Mouse (Mus musculus): ENCODE results near the gene Zfp524. TPM values are rescaled to one million over a fixed set of nuclear protein-coding genes. Genes with fewer than 3 reads are reported as not detected.

Zfp524 gene
- total RNA-seq, 1 experiment from 2014 or later, result 7.4 TPM

- peak; percentile 24; the same call in 1 of the 2 replicates for ATAC-seq (replicated peaks; ENCODE audit: low read depth, poor library complexity, severe bottlenecking)
Measured at GRCm38 (mm10) chr7:5044981-5045380, 30.8 kb downstream of the Zfp524 start.

DNA sequence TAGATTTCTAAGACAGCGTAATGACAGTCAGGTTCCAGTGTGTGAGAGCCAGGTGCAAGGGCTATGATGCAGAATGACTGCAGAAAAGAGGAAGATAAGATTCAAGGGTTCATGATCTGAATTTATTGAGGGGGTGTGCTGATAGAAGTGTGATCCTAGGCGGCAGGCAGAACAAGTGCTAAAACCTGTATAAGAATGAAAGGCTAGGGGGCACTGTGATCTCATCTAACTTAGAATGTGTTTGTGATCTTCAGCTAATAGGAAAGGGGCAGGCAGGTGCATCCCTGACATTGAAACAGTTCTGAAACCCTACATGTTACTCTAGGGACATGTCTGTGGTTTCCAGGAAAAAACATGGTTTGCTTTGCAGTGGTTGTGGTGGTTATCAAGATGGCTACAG, 31.9 kb downstream of the Zfp524 start:
- no peak for ATAC-seq (replicated peaks; ENCODE audit: low read depth, poor library complexity, severe bottlenecking)

DNA sequence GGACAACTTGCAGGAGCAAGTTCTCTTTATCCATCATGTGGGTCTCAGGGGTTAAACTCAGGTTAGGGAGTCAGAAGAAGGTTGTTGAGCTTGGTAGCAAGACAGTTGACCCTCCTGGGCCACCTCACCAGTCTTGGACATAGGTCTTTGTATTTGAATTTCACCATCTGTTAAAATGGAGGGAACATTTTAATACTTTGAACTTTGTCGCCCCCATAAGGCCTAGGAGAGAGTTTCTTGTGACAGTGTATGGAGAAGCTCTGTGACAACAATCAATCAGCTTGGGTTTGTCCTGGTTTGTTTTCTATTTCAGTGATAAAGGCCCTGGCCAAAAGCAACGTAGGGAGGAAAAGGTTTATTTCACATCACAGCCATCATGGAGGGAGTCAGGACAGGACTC, 33.1 kb downstream of the Zfp524 start:
- ATAC-seq (replicated peaks; ENCODE audit: low read depth, poor library complexity, severe bottlenecking), result peak; percentile 63

GRCm38 (mm10) chr7:5051193-5052192, 37.3 kb downstream of the Zfp524 start, which contains the start of gene Zfp580:
Zfp580 (plus strand) TSS chr7:5051538.
- ATAC-seq (replicated peaks; ENCODE audit: low read depth, poor library complexity, severe bottlenecking), result peak; percentile 62

GRCm38 (mm10) chr7:5052438-5052837, 38.2 kb downstream of the Zfp524 start:
- no peak for ATAC-seq (replicated peaks; ENCODE audit: low read depth, poor library complexity, severe bottlenecking)

- no peak for ATAC-seq (replicated peaks; ENCODE audit: low read depth, poor library complexity, severe bottlenecking)
Measured at GRCm38 (mm10) chr7:5052931-5053343, 38.7 kb downstream of the Zfp524 start.

- ATAC-seq (replicated peaks; ENCODE audit: low read depth, poor library complexity, severe bottlenecking), result 0 out of 2 replicates have a peak, but pooled peaks have one; percentile 9
Measured at GRCm38 (mm10) chr7:5053456-5054179, 39.4 kb downstream of the Zfp524 start.

DNA sequence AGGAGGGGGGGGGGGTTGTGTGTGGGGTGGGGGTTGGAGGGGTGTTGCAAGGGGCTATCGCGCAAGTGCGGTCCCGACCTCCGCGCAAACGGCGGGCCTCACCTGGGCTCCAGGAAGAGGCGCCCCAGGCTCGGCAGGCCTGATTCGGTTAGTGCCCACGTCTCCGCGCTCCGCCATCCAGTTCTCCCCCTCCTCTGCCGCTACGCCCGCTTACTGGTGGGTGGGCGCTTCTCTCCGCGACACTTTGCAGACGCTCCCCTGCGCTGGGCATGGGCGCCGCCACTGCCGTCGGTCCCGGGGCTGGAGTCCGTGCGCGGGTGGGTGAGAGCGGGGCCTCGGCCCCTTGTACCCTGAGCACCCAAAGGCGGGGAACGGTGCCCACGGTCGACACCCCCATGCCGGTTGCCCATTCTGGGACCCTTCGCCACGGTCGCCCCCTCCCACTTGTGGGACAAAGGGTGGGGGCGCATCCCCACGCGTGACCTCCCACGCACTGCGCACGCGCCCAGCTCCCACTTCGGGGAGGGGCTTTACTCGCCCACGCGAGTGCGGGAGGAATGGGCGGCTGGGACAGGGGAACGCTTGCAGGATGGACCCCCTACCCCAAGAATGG, 42.5 kb downstream of the Zfp524 start:
- ATAC-seq (replicated peaks; ENCODE audit: low read depth, poor library complexity, severe bottlenecking), result no peak

DNA sequence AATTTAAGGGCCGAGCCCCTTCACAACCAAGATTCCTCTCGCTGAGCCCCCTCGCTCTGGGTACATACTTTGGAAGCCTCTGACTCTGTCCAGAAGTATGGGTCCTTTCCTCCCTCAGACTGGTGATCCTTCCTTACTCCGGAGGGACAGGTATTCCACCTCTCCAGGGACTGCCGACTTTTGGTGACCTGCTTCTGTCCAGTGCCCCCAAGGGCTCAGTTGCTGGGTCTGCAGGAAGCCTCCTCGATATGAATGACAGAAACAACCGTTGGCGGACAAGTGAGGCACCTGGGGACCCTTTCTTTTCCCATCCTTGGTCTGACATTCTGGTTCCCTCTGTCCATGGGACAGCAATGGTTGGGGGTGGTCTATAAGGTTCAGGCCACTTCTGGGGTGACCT, 43.2 kb downstream of the Zfp524 start:
- ATAC-seq (replicated peaks; ENCODE audit: low read depth, poor library complexity, severe bottlenecking), result no peak

- ATAC-seq (replicated peaks; ENCODE audit: low read depth, poor library complexity, severe bottlenecking), result 0 out of 2 replicates have a peak, but pooled peaks have one; percentile 11
Measured at GRCm38 (mm10) chr7:5057804-5058203, 43.6 kb downstream of the Zfp524 start.

DNA sequence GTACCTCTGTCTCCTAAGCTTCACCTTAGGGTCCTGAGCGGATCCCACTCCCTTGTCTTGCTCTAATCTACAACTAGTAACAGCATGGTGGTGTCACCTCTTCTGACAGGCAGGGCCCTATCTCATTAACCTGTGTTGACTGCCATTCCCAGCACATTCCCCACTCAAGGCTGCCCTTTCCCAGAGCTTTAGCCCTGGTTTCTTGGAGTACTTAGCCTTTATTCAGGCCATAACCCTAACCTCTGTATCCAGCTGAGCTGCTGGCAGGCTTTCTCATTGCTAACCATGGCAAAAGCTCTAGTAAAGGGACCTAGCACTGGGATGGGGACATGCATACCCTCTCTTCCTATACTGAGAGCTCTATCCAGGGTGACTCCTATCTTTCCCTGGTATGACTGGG, 44.4 kb downstream of the Zfp524 start:
- no peak for ATAC-seq (replicated peaks; ENCODE audit: low read depth, poor library complexity, severe bottlenecking)

GRCm38 (mm10) chr7:5059421-5059820, 45.2 kb downstream of the Zfp524 start:
- ATAC-seq (replicated peaks; ENCODE audit: low read depth, poor library complexity, severe bottlenecking), result no peak

- peak; percentile 27; the same call in 1 of the 2 replicates for ATAC-seq (replicated peaks; ENCODE audit: low read depth, poor library complexity, severe bottlenecking)
Measured at GRCm38 (mm10) chr7:5060239-5060731, 46.1 kb downstream of the Zfp524 start.

GRCm38 (mm10) chr7:5060944-5061773, 46.9 kb downstream of the Zfp524 start:
- ATAC-seq (replicated peaks; ENCODE audit: low read depth, poor library complexity, severe bottlenecking), result peak; percentile 63

- ATAC-seq (replicated peaks; ENCODE audit: low read depth, poor library complexity, severe bottlenecking), result peak; percentile 23
Measured at GRCm38 (mm10) chr7:5061774-5062359, 47.7 kb downstream of the Zfp524 start, which contains the start of gene U2af2. U2af2 (plus strand) TSS chr7:5062143.

GRCm38 (mm10) chr7:5062360-5063001, 48.3 kb downstream of the Zfp524 start:
- ATAC-seq (replicated peaks; ENCODE audit: low read depth, poor library complexity, severe bottlenecking), result no peak

- no peak for ATAC-seq (replicated peaks; ENCODE audit: low read depth, poor library complexity, severe bottlenecking)
Measured at GRCm38 (mm10) chr7:5064886-5065285, 50.7 kb downstream of the Zfp524 start.
